Mouse (Mus musculus) limb, embryonic 11.5 days (tissue): ENCODE measurements around the gene Chrna5. TPM values are rescaled to one million over a fixed set of nuclear protein-coding genes. Genes with fewer than 3 reads are reported as not detected.
A peak's percentile ranks its signal among the peaks of the same experiment; 100 is the strongest.

ENCODE experiments used
- ATAC-seq: fragments of 200-750 bp; cut with Nextera tagmentation; 2 replicates; pipeline ENCODE4 v1.8.0; 2017; ENCODE audit warnings: low read depth; ENCODE audit not compliant: insufficient number of reproducible peaks, low FRiP score, low TSS enrichment
- DNase-seq: peaks from one replicate; pipeline ENCODE4 v3.0.0-alpha.2; 2015; ENCODE audit warnings: low spot score
- H3K27ac ChIP-seq: fragments of 300-500 bp; sonication (generic); replicated peaks from 2 replicates; pipeline ENCODE4 v1.5.1; 2014; ENCODE audit warnings: low read depth, mild to moderate bottlenecking, low read length
- H3K27me3 ChIP-seq: fragments of 300-500 bp; sonication (generic); 2 replicates; pipeline ENCODE4 v1.6.1; 2014; ENCODE audit warnings: mild to moderate bottlenecking, low read length, mixed read lengths; ENCODE audit not compliant: control insufficient read depth, insufficient read depth
- H3K36me3 ChIP-seq: fragments of 300-500 bp; sonication (generic); 2 replicates; pipeline ENCODE4 v1.6.1; 2014; ENCODE audit warnings: mild to moderate bottlenecking, low read length, moderate library complexity, mixed read lengths; ENCODE audit not compliant: control insufficient read depth, insufficient read depth
- H3K4me1 ChIP-seq: fragments of 300-500 bp; sonication (generic); 2 replicates; pipeline ENCODE4 v1.6.1; 2014; ENCODE audit warnings: low read length, mixed read lengths; ENCODE audit not compliant: control insufficient read depth, insufficient read depth
- H3K4me2 ChIP-seq: fragments of 300-500 bp; sonication (generic); 2 replicates; pipeline ENCODE4 v1.6.1; 2014; ENCODE audit warnings: low read depth, mild to moderate bottlenecking, moderate library complexity; ENCODE audit not compliant: severe bottlenecking
- H3K4me3 ChIP-seq: fragments of 300-500 bp; sonication (generic); 2 replicates; pipeline ENCODE4 v1.5.1; 2014; ENCODE audit warnings: low read depth, low read length
- H3K9ac ChIP-seq: fragments of 300-500 bp; sonication (generic); 2 replicates; pipeline ENCODE4 v1.6.1; 2014; ENCODE audit warnings: mild to moderate bottlenecking, low read length
- H3K9me3 ChIP-seq: fragments of 300-500 bp; sonication (generic); 2 replicates; pipeline ENCODE4 v1.6.1; 2016; ENCODE audit warnings: low read length; ENCODE audit not compliant: control insufficient read depth
- WGBS: fragments of 180-500 bp; shearing (Covaris S2); extraction: QIAGEN DNeasy Blood & Tissue Kit; methylation state at CpG from one replicate; pipeline ENCODE4 v1.1.7; 2014; 5-methylcytosine and 5-hydroxymethylcytosine counted together
- polyA plus RNA-seq: library from polyadenylated mRNA; unstranded; fragments of >200 nt; fragmentation: Nextera tagmentation; extraction: Ambion mirVana; gene quantifications from 2 replicates; pipeline ENCODE4 v1.2.1, GENCODE M21; 2014

Gene Chrna5
- polyA plus RNA-seq, 1 experiment from 2014 or later = 0.45 TPM

DNA sequence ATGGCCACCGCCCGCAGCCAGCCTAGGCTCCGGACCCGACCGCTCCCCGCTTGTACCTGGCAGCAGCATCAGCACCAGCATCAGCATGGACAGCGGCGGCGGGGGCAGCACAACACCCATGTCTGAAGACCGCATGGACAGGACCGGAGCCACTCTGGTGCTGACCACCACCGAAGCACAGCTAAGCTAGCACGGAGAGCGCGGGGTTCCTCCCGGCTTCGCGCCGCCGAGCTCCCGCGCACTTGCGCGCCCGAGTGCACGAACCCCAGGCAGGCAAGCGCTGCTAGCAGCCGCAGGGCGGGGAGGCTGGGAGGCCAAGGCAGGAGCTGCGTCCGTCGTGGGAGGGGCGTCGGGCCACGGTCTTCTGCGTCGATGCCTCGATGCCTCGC lies 45.6 kb downstream of the Chrna5 start, which contains the start of gene Chrna3:
Gene Chrna3 (minus strand): TSS at position 288 of the 389 bp plus-strand sequence.
- DNase-seq (peak; percentile 75), ATAC-seq (no peak; the same call in 1 of the 2 replicates)
- no peaks in the 10 kb centered on the region for H3K9me3 ChIP-seq
- peaks cover 32% of the 10 kb centered on the region for H3K27me3 ChIP-seq
- peaks cover 9% of the 10 kb centered on the region; the same call in 1 of the 2 replicates for H3K4me1 ChIP-seq
- no peak within 1 kb of the TSS for H3K27ac ChIP-seq
- H3K36me3 ChIP-seq = no peaks in the 10 kb centered on the region
- peak within 1 kb of the TSS; percentile 64 for H3K4me2 ChIP-seq
- H3K4me3 ChIP-seq = peak within 1 kb of the TSS; percentile 28
- no peak within 1 kb of the TSS; the same call in 1 of the 2 replicates for H3K9ac ChIP-seq
- WGBS = under 1% methylated on average over 39 of the region's 39 CpGs

DNA sequence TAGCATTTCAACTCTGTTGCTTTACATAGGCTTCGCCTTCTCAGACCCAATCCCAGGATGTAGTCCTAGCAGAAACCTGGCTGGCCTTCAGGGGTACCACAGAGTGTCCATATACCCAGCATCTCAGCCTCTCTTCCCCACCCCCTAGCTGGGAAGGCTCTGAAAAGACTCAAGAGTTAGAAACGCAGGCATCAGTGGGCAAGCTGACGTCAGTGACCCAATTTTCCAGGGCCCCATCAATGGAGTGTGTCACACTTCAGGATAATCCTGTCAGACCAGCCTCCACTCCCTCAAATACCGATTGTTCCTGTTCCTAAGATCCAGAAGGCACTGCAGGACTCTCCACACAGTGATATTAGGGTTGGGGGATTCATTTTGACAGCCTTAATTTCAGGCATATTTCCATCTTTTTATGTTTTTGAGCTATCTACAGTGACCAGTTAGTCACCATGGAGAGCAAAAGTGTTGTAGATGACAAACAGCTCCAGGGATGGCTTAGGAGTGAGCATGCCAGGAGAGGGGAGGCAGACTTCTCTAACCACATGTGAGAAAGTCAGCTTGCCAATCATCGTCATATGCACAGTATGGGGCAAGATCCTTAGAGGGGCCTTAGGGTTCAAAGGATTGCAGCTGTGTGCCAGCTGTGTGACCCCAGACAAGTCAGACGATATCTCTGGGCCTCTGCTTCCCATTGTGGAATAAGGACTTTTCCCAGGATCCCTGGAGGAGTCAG lies 50.9 kb downstream of the Chrna5 start:
- 64% methylated on average over 6 of the region's 6 CpGs for WGBS
- Histone ChIP-seq H3K9me3 (no peaks in the 10 kb centered on the region), H3K27ac (no peak overlapping the region), H3K27me3 (peaks cover 6% of the 10 kb centered on the region), H3K4me1 (peaks cover under 1% of the 10 kb centered on the region; the same call in 1 of the 2 replicates), H3K4me3 (no peak overlapping the region), H3K9ac (no peak overlapping the region), H3K36me3 (no peaks in the 10 kb centered on the region), H3K4me2 (no peak overlapping the region)
- ATAC-seq (no peak), DNase-seq (no peak)

DNA sequence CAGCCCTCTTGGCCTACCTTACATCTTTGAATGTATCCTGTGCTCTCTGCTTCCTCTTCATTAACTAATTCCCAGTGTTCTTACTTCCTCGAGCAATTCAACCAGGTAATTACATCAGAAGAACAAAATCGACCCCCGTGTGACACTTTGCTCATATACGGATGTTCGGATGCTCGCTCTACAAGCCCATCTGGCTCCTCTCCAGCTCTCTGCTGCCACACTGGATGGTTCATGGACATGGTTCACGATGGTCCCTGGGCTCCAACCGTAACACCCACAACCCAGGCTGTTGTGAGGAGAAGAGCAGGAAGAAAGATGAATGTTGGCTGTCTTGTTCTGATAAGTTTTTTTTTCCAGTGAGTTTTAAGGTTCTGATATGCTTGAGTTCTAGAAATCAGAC lies 58.3 kb downstream of the Chrna5 start:
- Histone ChIP-seq H3K4me1 (no peaks in the 10 kb centered on the region), H3K27ac (no peak overlapping the region), H3K4me3 (no peak overlapping the region), H3K36me3 (no peaks in the 10 kb centered on the region), H3K27me3 (no peaks in the 10 kb centered on the region), H3K9ac (no peak overlapping the region), H3K9me3 (no peaks in the 10 kb centered on the region), H3K4me2 (no peak overlapping the region)
- no peak for DNase-seq
- 81% methylated on average over 8 of the region's 8 CpGs for WGBS
- no peak for ATAC-seq

DNA sequence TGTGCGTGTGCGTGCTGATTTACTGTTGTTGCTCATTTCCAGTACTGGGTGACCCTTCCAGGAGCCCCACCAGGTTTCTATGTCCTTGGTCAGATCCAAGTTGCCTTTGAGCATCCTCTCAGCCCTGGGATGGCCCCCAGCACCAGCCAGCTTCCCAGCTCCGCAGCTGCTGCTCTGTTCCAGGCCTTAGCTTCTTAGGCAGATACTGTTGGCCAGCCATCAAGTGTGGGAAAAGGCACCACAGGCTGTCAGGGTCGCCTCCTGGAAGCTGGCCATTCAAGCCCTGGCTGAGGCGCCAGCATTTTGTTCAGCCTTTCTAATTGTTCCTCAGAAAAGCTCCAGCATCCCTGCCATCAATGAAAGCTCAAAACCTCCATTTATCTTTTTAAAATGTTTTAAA lies 59.3 kb downstream of the Chrna5 start:
- WGBS = 73% methylated on average over 5 of the region's 5 CpGs
- H3K36me3 ChIP-seq = no peaks in the 10 kb centered on the region
- no peak overlapping the region for H3K27ac ChIP-seq
- ATAC-seq (no peak), DNase-seq (no peak)
- no peaks in the 10 kb centered on the region for H3K4me1 ChIP-seq
- H3K9ac ChIP-seq = no peak overlapping the region
- H3K4me3 ChIP-seq = no peak overlapping the region
- no peak overlapping the region for H3K4me2 ChIP-seq
- no peaks in the 10 kb centered on the region for H3K9me3 ChIP-seq
- no peaks in the 10 kb centered on the region for H3K27me3 ChIP-seq

DNA sequence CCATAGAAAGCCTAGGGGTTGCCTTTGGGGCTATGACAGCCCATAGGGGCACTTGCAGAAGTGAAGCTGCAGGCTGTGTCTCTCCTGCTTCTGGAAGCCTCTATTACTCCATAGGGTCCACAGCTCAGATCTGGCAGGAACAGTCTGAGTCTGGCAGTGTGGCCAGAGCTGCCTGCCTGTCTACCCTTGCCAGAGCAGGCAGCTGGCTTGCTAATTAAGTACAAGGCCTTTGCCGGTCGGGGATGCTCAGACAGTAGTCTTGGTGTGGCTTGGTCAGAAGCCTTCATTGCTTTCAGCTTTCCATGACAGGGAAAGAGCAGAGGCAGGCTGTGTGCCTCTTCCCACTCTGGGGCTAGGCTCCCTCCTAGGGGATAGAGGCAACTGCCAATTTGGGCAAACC lies 60.7 kb downstream of the Chrna5 start:
- no peak overlapping the region for H3K9ac ChIP-seq
- no peak for ATAC-seq
- no peaks in the 10 kb centered on the region for H3K4me1 ChIP-seq
- no peak overlapping the region for H3K27ac ChIP-seq
- no peak overlapping the region for H3K4me3 ChIP-seq
- no peaks in the 10 kb centered on the region for H3K9me3 ChIP-seq
- H3K27me3 ChIP-seq = no peaks in the 10 kb centered on the region
- 52% methylated on average over 2 of the region's 2 CpGs for WGBS
- DNase-seq = no peak
- H3K36me3 ChIP-seq = no peaks in the 10 kb centered on the region
- H3K4me2 ChIP-seq = no peak overlapping the region

DNA sequence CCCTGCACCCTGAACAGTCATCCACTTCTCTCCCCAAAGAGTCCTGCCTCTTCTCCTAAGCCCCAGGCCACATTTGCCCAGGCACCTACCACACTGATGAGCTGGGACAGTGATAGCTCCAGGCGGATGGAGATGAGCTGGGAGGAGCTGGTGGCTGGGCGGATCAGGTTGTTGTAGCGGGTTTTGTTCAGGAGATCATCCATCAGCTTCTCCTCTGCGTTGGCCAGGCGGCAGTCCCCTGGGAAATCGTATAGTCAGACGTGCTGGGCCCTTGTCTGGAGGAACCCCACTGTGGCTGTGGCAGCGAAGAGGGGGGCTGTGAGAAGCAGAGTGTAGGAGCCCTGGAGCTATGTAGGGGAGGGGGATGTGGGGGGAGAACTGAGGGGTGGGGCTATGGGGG lies 63.0 kb downstream of the Chrna5 start:
- 13% methylated on average over 8 of the region's 8 CpGs for WGBS
- H3K9me3 ChIP-seq = no peaks in the 10 kb centered on the region
- no peak overlapping the region for H3K4me2 ChIP-seq
- ATAC-seq (no peak), DNase-seq (no peak)
- H3K27me3 ChIP-seq = no peaks in the 10 kb centered on the region
- no peak overlapping the region for H3K4me3 ChIP-seq
- H3K36me3 ChIP-seq = no peaks in the 10 kb centered on the region
- H3K27ac ChIP-seq = no peak overlapping the region
- no peak overlapping the region for H3K9ac ChIP-seq
- 0 out of 2 replicates have a peak, but pooled peaks cover 2% of the 10 kb centered on the region for H3K4me1 ChIP-seq

DNA sequence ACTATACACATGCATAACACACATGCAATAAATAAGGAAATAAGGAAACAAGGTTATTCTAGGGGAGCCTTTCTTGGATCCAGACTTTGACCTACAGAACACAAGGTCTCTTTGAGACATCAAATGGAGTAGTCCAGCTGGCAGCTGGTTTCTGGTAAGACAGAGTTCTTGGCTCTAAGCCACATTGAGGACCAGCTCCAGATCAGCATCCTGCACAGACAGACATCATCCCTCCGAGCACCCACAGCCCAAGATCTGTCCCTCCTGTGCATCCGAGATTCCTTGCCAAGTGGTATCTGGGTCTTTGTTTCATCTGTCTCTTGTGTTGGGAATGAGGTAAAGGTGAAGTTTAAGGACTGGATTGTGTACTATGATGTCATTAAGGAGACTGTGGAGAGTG lies 64.3 kb downstream of the Chrna5 start:
- Histone ChIP-seq H3K4me3 (no peak overlapping the region), H3K27ac (no peak overlapping the region), H3K27me3 (no peaks in the 10 kb centered on the region), H3K36me3 (no peaks in the 10 kb centered on the region), H3K9ac (no peak overlapping the region), H3K9me3 (no peaks in the 10 kb centered on the region), H3K4me2 (no peak overlapping the region), H3K4me1 (0 out of 2 replicates have a peak, but pooled peaks cover 2% of the 10 kb centered on the region)
- DNase-seq (no peak), ATAC-seq (no peak)
- 80% methylated on average over 2 of the region's 2 CpGs for WGBS

DNA sequence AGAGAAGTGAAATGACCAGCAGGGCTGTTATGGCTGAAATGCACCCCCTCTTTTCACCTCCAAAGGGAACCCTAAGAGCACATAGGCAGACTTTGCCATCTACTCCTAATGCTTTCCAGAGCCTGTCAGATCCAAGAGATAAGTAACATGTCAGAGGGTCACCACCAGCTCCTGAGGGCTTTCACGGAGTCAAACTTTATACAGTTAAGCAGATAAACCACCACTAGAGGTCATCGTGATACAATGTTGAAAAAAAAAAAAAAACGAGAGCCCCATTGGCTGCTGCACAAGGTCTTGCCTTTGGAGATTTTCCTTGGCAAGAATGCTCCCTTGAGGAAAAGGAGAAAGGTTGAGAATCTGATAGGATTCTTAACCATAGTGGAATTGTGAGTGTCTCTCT lies 66.1 kb downstream of the Chrna5 start:
- WGBS = 0% methylated on average over 3 of the region's 3 CpGs
- no peak overlapping the region for H3K4me3 ChIP-seq
- H3K27ac ChIP-seq = no peak overlapping the region
- ATAC-seq (no peak), DNase-seq (no peak)
- H3K36me3 ChIP-seq = no peaks in the 10 kb centered on the region
- no peaks in the 10 kb centered on the region for H3K9me3 ChIP-seq
- H3K9ac ChIP-seq = no peak overlapping the region
- 0 out of 2 replicates have a peak, but pooled peaks cover 2% of the 10 kb centered on the region for H3K4me1 ChIP-seq
- no peaks in the 10 kb centered on the region for H3K27me3 ChIP-seq
- H3K4me2 ChIP-seq = no peak overlapping the region
